Mouse (Mus musculus): ENCODE measurements around the gene Ctxn2. TPM values are rescaled to one million over a fixed set of nuclear protein-coding genes. Genes with fewer than 3 reads are reported as not detected.
"Not testable (repeated sequence)": the region's sequence is repeated elsewhere in the genome, so short reads cannot be mapped to it uniquely, and the experiment has no call there.

Ctxn2 gene
- 17.5 and 20.7 TPM in 2 replicates for polyA plus RNA-seq (2014; fragmentation: Nextera tagmentation; extraction: Ambion mirVana)

GRCm38 (mm10) chr2:125135903-125136811 lies at the start of gene Ctxn2:
TSS of gene Ctxn2 (plus strand) at chr2:125136692.
- Histone ChIP-seq H3K27me3 (ENCODE audit: control insufficient read depth, insufficient read depth, low read length) (no peaks in the 10 kb centered on the region), H3K4me2 (replicated peaks) (peak within 1 kb of the TSS; percentile 61), H3K4me3 (replicated peaks; ENCODE audit: low read length) (peak within 1 kb of the TSS; percentile 40), H3K9ac (peak within 1 kb of the TSS; percentile 59), H3K36me3 (replicated peaks; ENCODE audit: control insufficient read depth, insufficient read depth) (no peaks in the 10 kb centered on the region), H3K4me1 (replicated peaks; ENCODE audit: control insufficient read depth, insufficient read depth, low read length) (0 out of 2 replicates have a peak, but pooled peaks cover 3% of the 10 kb centered on the region), H3K27ac (peak within 1 kb of the TSS; percentile 81), H3K9me3 (ENCODE audit: control insufficient read depth, low read length) (no peaks in the 10 kb centered on the region)
- peak; percentile 78 for ATAC-seq (ENCODE audit: low FRiP score)
- DNase-seq (ENCODE audit: low spot score), result peak; percentile 70
- under 1% methylated on average over 39 of the region's 39 CpGs for WGBS

- Histone ChIP-seq H3K27me3 (ENCODE audit: control insufficient read depth, insufficient read depth, low read length) (no peaks in the 10 kb centered on the region), H3K9ac (no peak overlapping the region), H3K27ac (no peak overlapping the region), H3K4me1 (replicated peaks; ENCODE audit: control insufficient read depth, insufficient read depth, low read length) (no peaks in the 10 kb centered on the region), H3K9me3 (ENCODE audit: control insufficient read depth, low read length) (no peaks in the 10 kb centered on the region), H3K36me3 (replicated peaks; ENCODE audit: control insufficient read depth, insufficient read depth) (peaks cover 66% of the 10 kb centered on the region), H3K4me2 (replicated peaks) (no peak overlapping the region), H3K4me3 (replicated peaks; ENCODE audit: low read length) (no peak overlapping the region)
- DNase-seq (ENCODE audit: low spot score) (no peak), ATAC-seq (ENCODE audit: low FRiP score) (no peak)
- 89% methylated on average over 7 of the region's 7 CpGs for WGBS
Measured at GRCm38 (mm10) chr2:125088757-125089156, 47.7 kb upstream of the Ctxn2 start.

GRCm38 (mm10) chr2:125092123-125092522 lies 44.4 kb upstream of the Ctxn2 start:
- H3K27me3 ChIP-seq (ENCODE audit: control insufficient read depth, insufficient read depth, low read length); H3K4me2 ChIP-seq (replicated peaks); H3K4me1 ChIP-seq (replicated peaks; ENCODE audit: control insufficient read depth, insufficient read depth, low read length); H3K4me3 ChIP-seq (replicated peaks; ENCODE audit: low read length); H3K9ac ChIP-seq; ATAC-seq (ENCODE audit: low FRiP score); H3K9me3 ChIP-seq (ENCODE audit: control insufficient read depth, low read length); H3K27ac ChIP-seq; DNase-seq (ENCODE audit: low spot score): not testable (repeated sequence)
- peaks cover 65% of the 10 kb centered on the region for H3K36me3 ChIP-seq (replicated peaks; ENCODE audit: control insufficient read depth, insufficient read depth)
- WGBS, result 74% methylated on average over 3 of the region's 3 CpGs

GRCm38 (mm10) chr2:125104491-125104890 lies 32.0 kb upstream of the Ctxn2 start:
- not testable (repeated sequence) for H3K4me1 ChIP-seq (replicated peaks; ENCODE audit: control insufficient read depth, insufficient read depth, low read length); H3K4me3 ChIP-seq (replicated peaks; ENCODE audit: low read length); H3K4me2 ChIP-seq (replicated peaks); H3K9ac ChIP-seq; H3K27me3 ChIP-seq (ENCODE audit: control insufficient read depth, insufficient read depth, low read length); DNase-seq (ENCODE audit: low spot score); ATAC-seq (ENCODE audit: low FRiP score); H3K27ac ChIP-seq; H3K9me3 ChIP-seq (ENCODE audit: control insufficient read depth, low read length)
- WGBS, result 96% methylated on average over 13 of the region's 13 CpGs
- H3K36me3 ChIP-seq (replicated peaks; ENCODE audit: control insufficient read depth, insufficient read depth), result peaks cover 55% of the 10 kb centered on the region

- not testable (repeated sequence) for H3K27me3 ChIP-seq (ENCODE audit: control insufficient read depth, insufficient read depth, low read length); H3K27ac ChIP-seq; H3K4me2 ChIP-seq (replicated peaks); H3K9me3 ChIP-seq (ENCODE audit: control insufficient read depth, low read length); H3K9ac ChIP-seq; H3K4me3 ChIP-seq (replicated peaks; ENCODE audit: low read length); H3K4me1 ChIP-seq (replicated peaks; ENCODE audit: control insufficient read depth, insufficient read depth, low read length); ATAC-seq (ENCODE audit: low FRiP score); DNase-seq (ENCODE audit: low spot score)
- H3K36me3 ChIP-seq (replicated peaks; ENCODE audit: control insufficient read depth, insufficient read depth), result peaks cover 62% of the 10 kb centered on the region
- WGBS, result 84% methylated on average over 4 of the region's 4 CpGs
Measured at GRCm38 (mm10) chr2:125106536-125106935, 30.0 kb upstream of the Ctxn2 start.

GRCm38 (mm10) chr2:125119381-125120110 lies 16.9 kb upstream of the Ctxn2 start:
- 57% methylated on average over 6 of the region's 6 CpGs for WGBS
- Histone ChIP-seq H3K4me2 (replicated peaks) (peak overlapping the region; percentile 19; the same call in 1 of the 2 replicates), H3K36me3 (replicated peaks; ENCODE audit: control insufficient read depth, insufficient read depth) (peaks cover 17% of the 10 kb centered on the region), H3K9ac (no peak overlapping the region), H3K4me1 (replicated peaks; ENCODE audit: control insufficient read depth, insufficient read depth, low read length) (peaks cover 27% of the 10 kb centered on the region), H3K27me3 (ENCODE audit: control insufficient read depth, insufficient read depth, low read length) (no peaks in the 10 kb centered on the region), H3K4me3 (replicated peaks; ENCODE audit: low read length) (no peak overlapping the region), H3K27ac (no peak overlapping the region), H3K9me3 (ENCODE audit: control insufficient read depth, low read length) (no peaks in the 10 kb centered on the region)
- DNase-seq (ENCODE audit: low spot score), result no peak
- no peak for ATAC-seq (ENCODE audit: low FRiP score)

GRCm38 (mm10) chr2:125122288-125122623 lies 14.2 kb upstream of the Ctxn2 start:
- Histone ChIP-seq H3K27ac (peak overlapping the region; percentile 96), H3K4me1 (replicated peaks; ENCODE audit: control insufficient read depth, insufficient read depth, low read length) (peaks cover 27% of the 10 kb centered on the region), H3K9me3 (ENCODE audit: control insufficient read depth, low read length) (no peaks in the 10 kb centered on the region), H3K27me3 (ENCODE audit: control insufficient read depth, insufficient read depth, low read length) (no peaks in the 10 kb centered on the region), H3K4me3 (replicated peaks; ENCODE audit: low read length) (peak overlapping the region; percentile 80), H3K9ac (peak overlapping the region; percentile 97), H3K4me2 (replicated peaks) (peak overlapping the region; percentile 84), H3K36me3 (replicated peaks; ENCODE audit: control insufficient read depth, insufficient read depth) (no peaks in the 10 kb centered on the region)
- ATAC-seq (ENCODE audit: low FRiP score) (no peak), DNase-seq (ENCODE audit: low spot score) (peak; percentile 42)
- 1% methylated on average over 4 of the region's 4 CpGs for WGBS

GRCm38 (mm10) chr2:125122624-125123476 lies 13.6 kb upstream of the Ctxn2 start:
- peak overlapping the region; percentile 80 for H3K4me3 ChIP-seq (replicated peaks; ENCODE audit: low read length)
- no peaks in the 10 kb centered on the region for H3K27me3 ChIP-seq (ENCODE audit: control insufficient read depth, insufficient read depth, low read length)
- no peaks in the 10 kb centered on the region for H3K36me3 ChIP-seq (replicated peaks; ENCODE audit: control insufficient read depth, insufficient read depth)
- peak overlapping the region; percentile 96 for H3K27ac ChIP-seq
- H3K9ac ChIP-seq, result peak overlapping the region; percentile 97
- ATAC-seq (ENCODE audit: low FRiP score) (peak; percentile 77), DNase-seq (ENCODE audit: low spot score) (peak; percentile 66)
- 0% methylated on average over 51 of the region's 59 CpGs for WGBS
- H3K9me3 ChIP-seq (ENCODE audit: control insufficient read depth, low read length), result no peaks in the 10 kb centered on the region
- H3K4me1 ChIP-seq (replicated peaks; ENCODE audit: control insufficient read depth, insufficient read depth, low read length), result peaks cover 27% of the 10 kb centered on the region
- H3K4me2 ChIP-seq (replicated peaks), result peak overlapping the region; percentile 84
